In the genomic region with DNA sequence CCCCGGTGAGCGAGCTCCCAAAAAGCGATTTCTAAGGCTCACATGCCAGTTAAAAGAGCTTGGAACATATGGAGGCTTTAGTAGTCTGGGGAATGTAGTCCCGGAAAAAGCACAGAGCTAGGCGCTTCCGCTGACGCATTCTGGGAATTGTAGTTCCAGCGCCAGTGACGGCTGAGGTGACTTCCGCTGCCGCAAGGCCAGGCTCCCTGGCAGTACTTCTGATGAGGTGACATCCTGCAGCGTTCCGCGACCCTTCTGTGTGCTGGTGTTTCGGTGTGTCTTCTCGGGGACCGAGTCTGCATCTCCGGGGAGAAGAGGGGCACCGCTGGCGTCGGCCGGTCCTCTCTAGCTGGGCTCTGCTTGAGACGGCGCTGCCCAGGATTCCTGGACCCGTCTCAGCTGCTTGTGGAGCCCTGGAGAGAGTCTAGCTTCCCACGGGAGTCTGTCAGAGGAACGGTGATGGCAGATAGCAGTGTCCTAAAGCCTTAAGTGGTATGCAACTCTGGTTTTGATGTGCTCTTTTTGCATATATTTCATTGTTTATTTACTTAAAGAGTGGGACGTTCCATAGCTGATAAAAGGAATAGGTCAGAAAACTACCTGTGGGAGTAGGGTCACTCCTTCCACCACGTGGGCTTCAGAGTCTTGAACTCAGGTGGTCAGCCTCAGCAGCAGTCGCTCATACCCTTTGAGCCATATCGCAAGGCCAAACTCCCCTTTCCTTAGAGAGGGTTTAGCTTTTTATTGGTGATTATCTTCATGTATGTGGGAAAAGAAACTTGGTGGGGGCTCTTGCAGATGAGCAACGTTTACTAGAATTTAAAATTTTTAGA, we compare ENCODE assay signal across 1 mouse cellular context.
A peak's percentile ranks its signal among the peaks of the same experiment; 100 is the strongest.
TF ChIP-seq lines count a peak whose summit lies in the region.

A gene (plus strand): TSS at position 174 of the 833 bp plus-strand sequence.

TF ChIP-seq in CH12.LX, 34 proteins besides CTCF, POLR2A, EP300 and RAD21 (continued from another document):
- no peak for TF ChIP-seq E2F4 (IDR thresholded peaks at IDR 0.05; ENCODE audit: insufficient replicate concordance, low read depth, low read length)
- no peak for TF ChIP-seq SMC3 (IDR thresholded peaks at IDR 0.05; ENCODE audit: low read depth, low read length)
- peak; percentile 52; the same call in 1 of the 2 replicates for TF ChIP-seq CHD2 (IDR thresholded peaks at IDR 0.05; ENCODE audit: low read length)
- peak; percentile 28; the same call in 1 of the 2 replicates for TF ChIP-seq MAX (IDR thresholded peaks at IDR 0.05; ENCODE audit: low read length)
- peak; percentile 99 for TF ChIP-seq HCFC1 (IDR thresholded peaks at IDR 0.05; ENCODE audit: low read depth, low read length)
- no peak for TF ChIP-seq JUN (IDR thresholded peaks at IDR 0.05; ENCODE audit: insufficient read depth, low read depth, low read length)
- no peak for TF ChIP-seq NRF1 (IDR thresholded peaks at IDR 0.05; ENCODE audit: low read depth, low read length)
- no peak for TF ChIP-seq UBTF (IDR thresholded peaks at IDR 0.05; ENCODE audit: low read depth, low read length)
- TF ChIP-seq MXI1 (IDR thresholded peaks at IDR 0.05; ENCODE audit: low read depth, low read length), result peak; percentile 74
- TF ChIP-seq MAZ (IDR thresholded peaks at IDR 0.05; ENCODE audit: low read depth, low read length), result no peak
- no peak for TF ChIP-seq USF1 (IDR thresholded peaks at IDR 0.05; ENCODE audit: low read depth, low read length)
- TF ChIP-seq SIN3A (IDR thresholded peaks at IDR 0.05; ENCODE audit: low read length), result peak; percentile 86
- TF ChIP-seq TBP (conservative IDR thresholded peaks at IDR 0.05; ENCODE audit: low read depth, low read length), result peak; percentile 60; the same call in 1 of the 2 replicates
- TF ChIP-seq ZNF384 (IDR thresholded peaks at IDR 0.05; ENCODE audit: low read depth, low read length), result no peak
- TF ChIP-seq ETS1 (conservative IDR thresholded peaks at IDR 0.05; ENCODE audit: low read depth, low read length), result peak; percentile 27; the same call in 1 of the 2 replicates
- peak; percentile 77; the same call in 1 of the 2 replicates for TF ChIP-seq GABPA (IDR thresholded peaks at IDR 0.05; ENCODE audit: insufficient replicate concordance, low read depth, low read length)
- no peak for TF ChIP-seq PAX5 (IDR thresholded peaks at IDR 0.05; ENCODE audit: low read length)
- no peak for TF ChIP-seq CHD1 (IDR thresholded peaks at IDR 0.05; ENCODE audit: low read depth, low read length)
- peak; percentile 74 for TF ChIP-seq IRF4 (IDR thresholded peaks at IDR 0.05; ENCODE audit: low read depth, low read length)
- TF ChIP-seq ZKSCAN1 (IDR thresholded peaks at IDR 0.05; ENCODE audit: borderline replicate concordance, low read depth, low read length), result no peak
- TF ChIP-seq TCF12 (IDR thresholded peaks at IDR 0.05; ENCODE audit: low read depth, low read length), result peak; percentile 68
- TF ChIP-seq MAFK (IDR thresholded peaks at IDR 0.05; ENCODE audit: insufficient replicate concordance, low read length), result no peak
- TF ChIP-seq ZC3H11A (IDR thresholded peaks at IDR 0.05; ENCODE audit: low read depth, low read length), result no peak
- TF ChIP-seq JUND (conservative IDR thresholded peaks at IDR 0.05; ENCODE audit: low read depth, low read length), result peak; percentile 39; the same call in 1 of the 2 replicates
- TF ChIP-seq USF2 (conservative IDR thresholded peaks at IDR 0.05; ENCODE audit: low read depth, low read length), result no peak
- TF ChIP-seq ZMIZ1 (IDR thresholded peaks at IDR 0.05; ENCODE audit: low read depth, low read length), result peak; percentile 53; the same call in 1 of the 2 replicates
- TF ChIP-seq NELFE (IDR thresholded peaks at IDR 0.05; ENCODE audit: low read depth, low read length), result peak; percentile 71
- TF ChIP-seq RCOR1 (conservative IDR thresholded peaks at IDR 0.05; ENCODE audit: low read depth, low read length), result no peak
- TF ChIP-seq BHLHE40 (IDR thresholded peaks at IDR 0.05; ENCODE audit: low read depth, low read length), result no peak
- TF ChIP-seq MEF2A (IDR thresholded peaks at IDR 0.05; ENCODE audit: borderline replicate concordance, low read depth, low read length), result no peak; the same call in 1 of the 2 replicates
- TF ChIP-seq ELF1 (IDR thresholded peaks at IDR 0.05; ENCODE audit: low read depth, low read length), result peak; percentile 94
- TF ChIP-seq KAT2A (IDR thresholded peaks at IDR 0.05; ENCODE audit: insufficient replicate concordance, low read length), result peak; percentile 95
- peak; percentile 41; the same call in 1 of the 2 replicates for TF ChIP-seq POLR2AphosphoS2 (IDR thresholded peaks at IDR 0.05; ENCODE audit: low read depth, low read length)
